Mouse (Mus musculus) thymus, postnatal 14 days (tissue): ENCODE data around the gene Nynrin.

ENCODE experiments used
- DNase-seq: peaks from one replicate; pipeline ENCODE4 v3.0.0; 2021

Nynrin gene

DNA sequence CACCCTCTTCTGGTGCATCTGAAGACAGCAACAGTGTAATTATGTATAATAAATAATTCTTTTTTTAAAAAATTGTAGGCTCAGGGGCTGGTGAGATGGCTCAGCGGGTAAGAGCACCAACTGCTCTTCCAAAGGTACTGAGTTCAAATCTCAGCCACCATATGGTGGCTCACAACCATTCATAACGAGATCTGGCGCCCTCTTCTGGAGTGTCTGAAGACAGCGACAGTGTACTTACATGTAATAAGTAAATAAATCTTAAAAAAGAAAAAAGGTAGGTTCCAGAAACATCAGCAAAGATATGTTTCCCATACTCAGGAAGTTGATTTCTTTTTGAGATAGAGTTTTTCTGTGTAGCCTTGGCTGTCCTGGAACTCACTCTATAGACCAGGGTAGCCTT lies 11.0 kb upstream of the Nynrin start:
- peak; percentile 29 for DNase-seq

DNA sequence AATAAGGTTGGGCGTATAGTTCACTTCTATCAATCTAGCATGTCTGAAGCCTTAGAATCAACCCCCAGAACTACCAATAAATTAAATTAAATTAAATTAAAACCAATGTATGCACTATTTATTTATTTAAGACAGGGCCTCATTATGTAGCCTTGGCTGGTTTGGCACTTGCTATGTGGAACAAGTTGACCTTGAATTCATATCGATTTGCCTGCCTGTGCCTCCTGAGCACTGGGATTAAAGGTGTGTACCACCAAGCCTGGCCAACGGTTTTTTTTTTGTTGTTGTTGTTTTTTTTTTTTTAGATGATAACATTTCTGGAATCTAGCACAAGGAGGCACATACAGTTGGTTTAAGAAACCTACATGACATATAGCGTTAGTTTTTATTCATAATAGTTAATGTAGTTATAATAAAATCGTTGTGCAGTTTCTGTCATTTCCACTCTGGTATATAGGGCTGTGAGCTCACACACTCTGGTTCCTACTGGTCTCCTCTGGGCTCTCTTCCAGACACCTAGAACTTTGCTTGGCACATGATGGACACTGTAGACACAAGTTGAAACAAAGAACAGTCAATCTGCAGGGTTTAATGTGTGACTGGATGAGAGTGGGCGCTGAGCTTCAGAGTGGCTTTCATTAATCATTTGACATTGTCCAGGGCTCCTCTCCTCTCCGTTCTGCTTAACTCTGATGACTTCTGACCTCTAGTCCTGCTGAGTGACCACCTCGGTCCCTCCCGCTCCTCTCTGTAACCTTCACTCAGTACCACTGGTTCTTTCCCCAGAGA lies 8.1 kb upstream of the Nynrin start:
- DNase-seq, result no peak

DNA sequence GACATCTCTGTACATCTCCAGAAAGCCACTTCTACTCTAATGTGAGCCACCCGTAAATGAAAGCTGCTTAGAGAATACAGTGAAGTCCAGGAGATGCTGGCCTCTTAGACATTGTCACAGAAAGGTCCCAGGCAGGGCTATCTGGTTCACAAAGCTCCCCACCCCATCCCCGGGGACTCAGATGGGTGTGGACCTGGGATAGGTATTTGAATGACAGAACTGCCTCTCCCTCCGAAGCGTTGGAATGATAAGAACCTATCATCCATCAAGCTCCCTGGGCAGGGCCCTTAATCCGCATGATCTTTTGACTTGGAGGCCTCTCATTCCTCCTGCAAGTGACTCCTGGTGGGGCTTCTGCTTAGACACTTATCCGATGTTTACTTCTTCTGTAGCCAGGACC lies 2.9 kb upstream of the Nynrin start:
- DNase-seq, result no peak

DNA sequence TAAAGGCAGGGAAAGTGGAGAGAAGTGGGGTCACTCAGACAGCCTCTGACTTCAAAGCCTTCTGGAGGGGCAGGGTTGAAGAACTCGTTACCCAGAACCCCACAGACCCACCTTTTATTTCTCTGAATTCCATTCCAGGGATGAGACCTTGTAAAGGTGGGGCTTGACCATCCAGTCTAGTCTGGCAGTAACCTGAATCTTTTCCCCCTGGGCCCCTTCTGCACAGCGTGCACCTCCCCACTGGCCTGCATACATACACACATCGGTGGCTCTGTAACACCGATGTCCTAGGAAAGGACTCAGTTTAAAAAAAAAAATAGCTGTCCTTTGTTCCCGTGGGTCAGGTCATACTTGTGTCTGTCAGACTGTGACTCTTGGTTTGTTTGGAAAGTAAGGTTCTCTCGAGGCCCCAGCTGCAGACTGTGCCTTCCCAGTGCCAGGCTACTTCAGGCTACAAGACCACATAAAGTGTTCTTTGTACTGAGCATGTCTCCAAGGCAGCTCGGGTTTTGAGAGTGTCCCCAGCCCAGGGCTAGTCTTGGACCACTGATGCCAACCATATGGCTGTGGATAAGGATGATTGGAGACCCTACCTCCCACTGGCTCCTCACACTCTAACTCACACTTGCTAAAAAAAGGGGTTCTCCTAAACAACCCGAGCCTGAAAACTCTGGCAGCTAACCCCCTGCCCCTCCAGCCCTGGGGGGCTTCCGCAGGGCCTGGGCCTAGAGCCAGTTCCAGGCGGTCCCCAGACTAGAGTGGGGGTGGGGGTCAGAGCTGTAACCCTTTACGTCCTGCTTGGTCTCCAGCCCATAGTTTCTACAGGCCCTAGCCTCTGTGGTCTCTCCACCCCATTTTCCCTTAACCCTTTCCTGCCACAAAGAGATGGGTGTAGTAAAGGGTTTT lies 911 bp upstream of the Nynrin start:
- peak; percentile 35 for DNase-seq

DNA sequence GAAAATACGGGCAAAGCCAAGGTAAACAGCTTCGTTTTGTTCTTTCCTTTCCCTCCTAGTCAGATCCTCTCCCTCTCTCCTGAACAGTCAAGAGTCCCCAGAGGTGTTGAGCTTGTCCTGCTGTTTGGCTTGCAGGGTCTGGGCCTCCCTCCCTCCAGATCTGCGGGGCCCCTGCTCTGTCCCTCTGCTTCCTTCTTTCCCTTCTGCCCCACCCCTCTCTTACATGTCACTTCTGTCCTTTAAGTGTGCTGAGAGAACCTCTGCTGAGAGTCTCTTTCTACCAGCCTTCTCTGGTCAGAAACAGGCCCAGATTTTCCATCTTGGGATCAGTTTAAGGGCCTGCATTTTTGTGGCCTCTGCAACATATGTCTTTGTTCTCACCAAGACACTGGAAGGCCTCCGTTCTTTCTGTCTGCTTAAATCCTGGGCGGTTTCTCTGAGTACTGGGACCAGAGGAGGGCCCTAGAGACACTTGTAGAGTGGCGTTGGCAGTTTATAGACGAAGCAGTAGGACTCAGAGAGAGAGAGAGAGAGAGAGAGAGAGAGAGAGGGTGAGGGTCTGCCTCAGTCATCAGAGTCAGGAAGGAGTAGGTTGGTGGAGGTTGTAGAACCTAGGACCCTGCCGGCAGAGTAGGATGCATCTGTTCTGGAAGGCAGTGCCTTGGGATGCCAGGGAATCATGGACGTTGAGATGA lies 743 bp downstream of the Nynrin start:
- no peak for DNase-seq

DNA sequence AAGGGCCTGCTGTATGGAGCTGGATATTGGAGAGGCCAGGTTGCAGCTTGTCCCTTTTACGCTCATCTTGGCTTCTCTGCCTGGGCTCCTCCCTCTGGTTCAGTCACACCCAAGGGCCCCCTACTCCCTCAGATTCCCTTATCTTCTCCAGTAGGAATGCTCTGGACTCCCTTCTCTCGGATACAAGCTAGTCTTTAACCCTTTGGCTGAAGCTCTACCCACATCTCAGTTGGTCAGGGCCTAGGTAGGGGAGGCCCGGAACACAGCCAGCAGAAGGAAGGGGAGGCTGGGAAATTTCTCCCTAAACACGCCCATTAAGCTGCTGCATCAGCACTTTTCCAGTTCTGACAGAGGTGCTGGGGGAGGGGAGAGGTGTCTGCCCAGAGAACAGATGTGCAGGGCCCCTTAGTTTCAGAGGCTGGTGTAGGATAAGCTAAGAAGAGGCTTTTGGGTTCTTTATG lies 1.3 kb downstream of the Nynrin start:
- DNase-seq, result peak; percentile 54

DNA sequence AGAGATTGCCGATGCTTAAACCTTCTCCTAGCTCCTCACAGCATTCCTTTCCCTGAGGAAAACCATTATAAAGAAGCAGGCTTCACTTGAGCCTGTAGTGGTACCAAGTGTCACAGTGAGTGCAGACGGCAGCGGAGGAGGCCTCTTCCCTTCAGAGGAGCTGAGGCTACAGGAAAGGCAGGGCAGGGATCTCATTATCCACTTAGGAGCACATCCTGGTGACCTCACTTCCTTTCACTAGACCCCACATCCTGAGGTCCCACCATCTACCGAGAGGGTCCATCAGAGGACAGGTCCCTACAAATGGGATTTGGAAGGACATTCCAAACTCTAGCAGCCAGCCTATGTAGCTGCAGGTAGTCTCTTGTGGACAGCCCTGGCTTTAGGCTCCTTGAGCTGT lies 3.8 kb downstream of the Nynrin start:
- DNase-seq, result no peak

DNA sequence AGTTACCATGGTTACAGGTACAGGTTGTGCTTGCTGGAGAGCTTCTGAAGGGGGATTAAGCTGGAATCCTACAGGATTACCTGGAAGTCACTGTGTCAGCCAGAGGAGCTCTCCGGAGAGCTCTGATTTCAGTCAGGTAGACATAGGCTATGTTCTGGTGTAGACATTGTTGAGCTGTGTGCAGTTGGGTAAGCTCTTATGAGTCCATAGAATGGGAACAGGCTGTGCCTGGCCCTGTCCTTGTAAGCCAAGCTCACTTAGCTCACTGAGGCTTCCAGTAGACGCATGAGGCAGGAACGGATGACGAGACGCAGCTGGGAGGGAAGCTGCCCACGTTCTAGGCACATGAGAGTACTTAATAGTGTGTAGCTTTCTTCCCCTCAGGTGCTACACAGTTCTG lies 8.4 kb downstream of the Nynrin start:
- DNase-seq, result no peak

DNA sequence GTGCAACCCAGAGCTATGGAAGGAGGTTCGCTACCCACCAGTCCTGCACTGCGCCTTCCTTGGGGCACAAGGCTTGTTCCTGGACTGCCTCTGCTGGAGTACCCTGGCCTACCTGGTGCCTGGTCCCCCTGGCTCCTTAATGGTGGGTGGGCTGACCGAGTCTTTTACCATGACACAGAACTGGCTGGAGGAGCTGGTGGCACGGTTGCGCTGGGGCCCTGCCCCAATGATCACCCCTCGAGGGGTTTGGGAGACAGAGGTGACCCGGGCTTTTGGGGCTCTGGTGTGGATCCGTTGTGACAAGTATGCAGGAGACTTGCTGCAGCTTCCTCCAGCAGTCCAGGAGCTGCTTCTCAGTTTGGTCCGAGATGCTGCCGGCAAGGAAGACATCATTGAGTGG lies 9.2 kb downstream of the Nynrin start:
- DNase-seq, result no peak

DNA sequence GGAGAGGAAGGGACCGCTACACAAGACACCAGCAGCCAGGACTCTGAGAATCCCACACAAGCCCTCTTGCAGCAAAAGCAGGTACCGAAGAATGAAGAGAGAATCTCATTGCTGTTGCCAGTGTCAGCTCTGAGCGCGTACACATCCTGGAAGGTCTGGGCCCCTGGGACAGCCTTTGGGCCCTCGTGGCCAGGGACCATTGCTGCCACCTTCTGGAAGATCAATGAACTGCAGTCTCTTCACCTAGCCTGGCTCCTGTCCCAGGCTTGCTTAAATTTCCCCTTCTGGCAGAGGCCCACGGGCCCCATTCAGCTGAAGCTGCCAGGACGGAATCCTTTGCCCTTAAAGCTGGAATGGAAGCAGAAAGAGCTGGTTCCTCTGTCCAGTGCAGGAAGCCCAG lies 10.0 kb downstream of the Nynrin start:
- DNase-seq, result peak; percentile 77

DNA sequence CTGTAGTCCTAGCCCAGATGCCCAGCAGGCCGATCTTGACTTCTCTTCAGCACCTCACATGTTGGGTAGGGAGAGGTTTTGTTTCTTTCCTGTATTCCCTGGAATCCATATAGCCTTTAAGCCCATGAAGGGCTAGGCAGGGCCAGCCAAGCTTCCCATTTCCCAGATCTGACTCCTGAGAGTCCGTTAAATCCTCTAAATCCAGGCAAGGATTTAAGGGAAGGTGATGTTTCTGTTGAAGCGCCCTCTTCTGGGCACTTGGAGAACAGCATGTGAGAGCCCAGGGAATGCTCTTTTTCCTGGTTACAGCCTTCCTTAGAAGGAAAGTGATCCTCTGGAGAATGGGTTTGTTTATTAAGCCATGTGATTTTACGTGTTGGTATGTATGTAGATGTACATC lies 13.2 kb downstream of the Nynrin start:
- DNase-seq, result no peak

DNA sequence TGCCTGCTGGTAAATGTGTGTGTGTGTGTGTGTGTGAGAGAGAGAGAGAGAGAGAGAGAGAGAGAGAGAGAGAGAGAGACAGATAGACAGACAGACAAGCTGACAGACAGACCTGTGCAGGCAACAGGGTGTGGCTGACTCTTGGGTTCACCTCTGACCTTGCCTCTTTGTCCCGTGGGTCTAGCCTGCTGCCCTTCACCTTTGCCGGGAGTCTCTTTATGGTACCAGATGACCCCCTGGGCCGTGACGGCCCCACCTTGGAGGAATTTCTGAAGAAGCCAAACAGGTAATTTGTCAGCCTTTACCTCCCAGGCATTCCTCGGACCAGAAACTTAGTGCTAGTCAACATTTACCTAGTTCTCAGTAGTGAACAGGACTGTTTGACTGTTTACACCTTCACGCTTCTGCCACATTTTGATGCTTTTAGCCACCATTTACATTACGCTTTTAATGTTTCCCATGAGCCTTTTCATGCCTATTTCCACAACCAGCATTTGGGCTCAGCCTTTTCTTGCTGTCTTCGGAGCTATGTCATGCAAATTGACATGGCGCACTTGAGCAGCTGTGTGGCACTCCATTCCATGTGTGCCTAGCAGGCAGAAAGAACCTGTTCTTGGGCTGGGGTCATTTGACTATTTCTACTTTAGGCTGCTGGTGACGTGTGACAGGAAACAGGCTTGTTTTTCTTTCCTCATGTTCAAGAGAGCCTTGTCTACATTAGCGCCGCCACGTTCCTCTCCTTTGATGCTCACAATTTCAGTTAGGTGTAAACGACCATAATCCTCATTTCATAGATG lies 14.6 kb downstream of the Nynrin start:
- no peak for DNase-seq

DNA sequence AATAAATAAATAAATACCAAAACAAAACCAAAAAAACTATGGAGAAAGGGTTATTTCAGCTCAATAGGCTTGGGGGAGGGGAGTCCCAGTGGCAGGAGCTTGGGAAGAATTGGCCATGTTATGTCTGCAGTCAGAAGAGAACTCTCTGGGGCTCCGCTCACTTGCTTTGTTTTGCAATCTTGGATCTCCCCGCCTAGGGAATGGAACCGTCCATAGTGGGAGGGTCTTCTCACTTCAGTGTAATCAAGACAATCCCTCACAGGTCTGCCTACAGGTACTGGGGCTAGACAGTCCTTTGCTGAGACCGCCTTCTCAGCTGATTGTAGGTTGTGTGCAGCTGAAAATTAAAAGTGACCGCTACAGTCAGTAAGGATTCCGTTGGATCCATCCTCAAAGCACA lies 15.7 kb downstream of the Nynrin start:
- DNase-seq, result no peak

DNA sequence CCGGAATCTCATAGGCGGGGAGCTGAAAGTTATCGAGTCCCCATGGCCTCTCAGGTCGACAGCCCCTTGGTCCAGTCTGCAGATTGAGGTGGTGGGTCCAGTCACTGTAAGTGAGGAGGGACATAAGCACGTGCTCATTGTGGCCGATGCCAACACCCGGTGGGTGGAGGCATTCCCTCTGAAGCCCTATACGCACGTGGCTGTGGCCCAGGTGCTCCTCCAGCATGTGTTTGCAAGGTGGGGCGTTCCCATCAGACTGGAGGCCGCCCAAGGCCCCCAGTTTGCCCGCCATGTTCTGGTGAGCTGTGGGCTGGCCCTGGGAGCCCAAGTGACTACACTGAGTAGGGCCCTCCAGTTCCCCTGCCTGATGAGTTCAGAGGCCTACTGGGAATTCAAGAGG lies 18.2 kb downstream of the Nynrin start:
- no peak for DNase-seq

DNA sequence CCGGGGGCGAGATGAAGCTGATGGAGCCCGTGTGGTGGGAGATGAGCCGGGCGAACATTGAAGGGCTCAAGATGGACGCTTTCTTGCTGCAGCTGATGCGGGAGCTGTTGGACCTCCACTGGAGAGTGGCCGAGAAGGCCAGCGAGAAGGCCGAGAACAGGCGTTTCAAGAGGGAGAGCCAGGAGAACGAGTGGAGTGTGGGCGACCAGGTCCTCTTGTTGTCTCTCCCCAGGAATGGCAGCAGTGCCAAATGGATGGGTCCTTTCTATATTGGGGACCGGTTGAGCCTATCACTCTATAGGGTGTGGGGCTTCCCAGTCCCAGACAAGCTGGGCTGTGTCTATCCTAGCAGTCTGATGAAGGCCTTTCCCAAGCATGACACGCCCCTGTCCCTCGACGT lies 18.7 kb downstream of the Nynrin start:
- DNase-seq, result no peak

DNA sequence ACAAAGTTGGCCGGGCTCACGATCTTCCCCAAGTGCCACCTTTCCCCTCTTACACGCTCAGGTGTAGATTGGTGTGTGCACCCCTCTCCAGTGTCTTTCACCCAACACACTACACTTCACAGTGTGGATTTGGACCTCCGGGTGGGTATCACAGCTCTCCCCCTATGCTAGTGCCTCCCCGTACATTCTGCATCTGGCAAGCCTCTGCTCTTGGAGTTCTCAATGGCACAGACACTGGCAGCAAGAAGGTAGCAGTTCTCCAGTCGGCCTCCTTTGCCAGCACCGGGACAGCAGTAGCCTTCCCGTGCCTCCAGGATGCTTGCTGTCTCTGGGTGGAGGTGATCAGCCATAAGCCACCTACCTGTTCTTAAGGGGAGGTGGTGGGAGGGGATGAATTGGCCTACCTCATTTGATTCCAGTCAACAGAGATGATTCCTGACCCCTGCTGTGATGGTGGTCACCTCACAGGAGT lies 19.5 kb downstream of the Nynrin start:
- no peak for DNase-seq

DNA sequence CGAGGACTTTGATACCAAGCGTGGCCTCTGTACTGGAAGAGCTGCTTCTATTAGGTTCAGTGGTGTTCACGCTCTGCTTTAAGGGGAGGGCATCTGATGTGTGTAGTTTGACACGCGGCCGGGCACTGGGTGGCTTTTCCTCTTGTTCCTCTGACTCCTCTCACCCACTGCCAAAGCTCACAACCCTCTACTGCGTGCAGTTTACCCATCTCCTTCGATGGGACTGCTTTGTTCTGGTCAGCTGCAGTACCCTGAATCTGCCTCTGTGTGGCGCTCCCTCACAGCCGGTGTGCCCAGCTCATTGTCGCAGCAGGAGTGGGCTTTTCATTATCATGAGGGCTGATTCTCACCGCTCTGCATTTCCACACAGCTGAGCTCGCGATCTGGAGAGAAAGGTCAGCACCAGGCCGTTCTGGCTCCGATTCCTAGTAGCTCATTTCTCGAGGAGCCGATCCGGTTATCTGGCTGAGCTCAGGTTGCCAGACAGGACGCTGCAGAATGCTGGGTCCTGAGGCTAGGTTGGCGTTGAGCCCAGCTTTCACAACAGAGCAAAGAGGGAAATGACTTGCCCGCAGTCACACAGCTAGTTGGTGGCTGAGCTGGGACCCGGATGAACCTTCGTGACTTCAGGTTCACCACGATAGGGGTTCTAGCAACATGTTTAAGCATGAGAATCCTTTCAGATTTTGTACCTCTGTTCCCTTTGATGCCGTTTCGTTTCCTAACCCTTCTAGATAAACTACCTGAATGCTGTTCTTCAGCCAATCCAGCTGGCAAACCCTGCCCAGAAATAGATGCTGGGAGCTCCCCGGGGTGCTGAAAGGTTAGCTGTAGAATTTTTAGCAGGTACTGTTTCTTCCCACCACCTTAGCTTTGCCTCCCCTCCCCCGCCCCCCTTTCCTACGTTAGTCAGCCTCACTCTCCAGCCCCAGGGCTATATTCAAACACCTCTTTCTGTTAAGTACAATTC lies 20.2 kb downstream of the Nynrin start:
- peak; percentile 76 for DNase-seq

DNA sequence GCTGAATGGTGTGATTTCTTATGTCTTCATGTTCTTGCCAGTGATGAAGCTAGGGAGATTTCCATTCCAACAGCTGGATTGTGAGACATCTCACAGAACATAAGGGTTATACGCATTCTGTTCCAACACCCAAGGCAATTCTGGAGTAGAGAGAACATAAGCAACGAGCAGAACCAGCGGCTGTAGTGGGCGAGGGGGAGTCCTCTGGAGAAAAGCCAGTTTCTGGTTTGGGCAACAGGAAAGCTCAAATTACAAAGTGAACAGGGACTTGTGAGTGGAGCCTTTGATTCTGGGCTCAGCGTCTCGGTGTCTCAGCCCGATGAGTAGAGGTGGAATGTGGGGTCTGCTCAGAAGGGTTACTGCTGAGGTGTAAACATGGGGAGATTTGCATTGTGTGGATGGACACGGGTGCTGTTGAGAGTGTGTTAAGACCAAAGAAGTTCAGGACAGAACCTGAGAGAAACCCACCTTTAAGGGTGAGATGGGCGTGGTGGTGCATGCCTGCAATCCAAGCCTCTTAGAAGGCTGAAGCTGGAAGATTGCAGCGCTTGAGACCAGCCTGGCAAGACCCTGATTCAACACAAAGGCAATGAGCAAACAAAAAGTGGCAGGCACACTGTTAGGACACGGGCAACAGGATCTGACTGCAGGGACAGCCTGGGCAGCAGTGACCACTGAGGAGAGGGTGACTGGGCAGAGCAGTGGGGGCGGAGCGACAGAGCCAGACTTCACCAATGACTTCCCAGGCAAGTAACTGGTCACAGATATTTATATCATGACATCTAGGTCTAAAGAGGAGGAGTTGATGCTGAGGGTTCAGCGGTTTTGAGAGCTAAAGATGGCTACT lies 23.9 kb downstream of the Nynrin start:
- DNase-seq, result no peak

DNA sequence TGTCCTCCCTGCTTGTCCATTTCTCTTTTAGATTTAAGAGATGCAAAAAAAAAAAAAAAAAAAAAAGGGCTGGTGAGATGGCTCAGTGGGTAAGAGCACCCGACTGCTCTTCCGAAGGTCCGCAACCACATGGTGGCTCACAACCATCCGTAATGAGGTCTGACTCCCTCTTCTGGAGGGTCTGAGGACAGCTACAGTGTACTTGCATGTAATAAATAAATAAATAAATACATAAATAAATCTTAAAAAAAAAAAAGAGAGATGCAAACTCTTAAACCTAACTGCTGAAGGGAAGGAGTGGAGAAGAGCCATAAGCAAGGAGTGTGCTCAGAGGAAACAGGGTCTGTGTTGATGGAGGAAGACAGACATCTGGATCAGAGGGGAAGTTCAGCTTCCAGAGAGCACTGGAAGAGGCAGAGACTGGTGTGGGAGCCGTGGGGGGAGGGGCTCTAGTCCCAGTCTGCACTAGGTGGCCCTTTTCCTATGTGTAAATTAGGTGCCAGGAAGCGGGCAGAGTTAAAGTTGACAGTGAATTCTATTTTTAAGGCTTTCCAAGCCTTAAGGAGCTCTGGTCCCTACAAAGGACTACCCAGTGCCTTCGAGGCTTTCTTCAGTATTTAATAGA lies 24.6 kb downstream of the Nynrin start:
- no peak for DNase-seq

DNA sequence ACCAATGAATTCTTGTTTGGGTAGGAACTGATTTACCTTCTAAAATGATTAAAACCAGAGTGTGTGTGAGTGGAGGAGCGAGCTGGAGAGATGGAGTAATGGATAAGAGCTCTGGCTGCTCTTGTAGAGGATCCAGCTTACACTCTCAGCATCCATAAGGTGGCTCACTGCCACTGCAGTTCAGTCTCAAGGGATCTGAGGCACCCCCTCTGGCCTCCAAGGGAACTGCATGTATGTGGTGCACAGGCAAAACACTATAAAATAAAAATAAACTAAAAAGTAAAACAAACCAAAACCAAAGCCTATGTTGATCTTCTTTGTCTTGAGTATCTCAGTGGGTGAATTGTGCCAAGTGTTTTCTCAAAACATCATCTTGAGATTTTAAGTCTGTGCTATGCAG lies 25.8 kb downstream of the Nynrin start:
- DNase-seq, result peak; percentile 85
